Mouse (Mus musculus): ENCODE measurements around the gene Irf2. TPM values are rescaled to one million over a fixed set of nuclear protein-coding genes. Genes with fewer than 3 reads are reported as not detected.
"Not testable (repeated sequence)": the region's sequence is repeated elsewhere in the genome, so short reads cannot be mapped to it uniquely, and the experiment has no call there.

Irf2 gene
- polyA plus RNA-seq, 1 experiment from 2014 or later, result 9.1 TPM

- Histone ChIP-seq H3K27me3 (ENCODE audit: insufficient read depth, poor library complexity, severe bottlenecking) (no peaks in the 10 kb centered on the region), H3K4me1 (replicated peaks) (peaks cover 8% of the 10 kb centered on the region), H3K36me3 (no peaks in the 10 kb centered on the region), H3K27ac (no peak overlapping the region), H3K9me3 (no peaks in the 10 kb centered on the region), H3K4me3 (no peak overlapping the region)
- WGBS, result 75% methylated on average over 6 of the region's 6 CpGs
- no peak for DNase-seq (ENCODE audit: low spot score)
Observed at GRCm38 (mm10) chr8:46713844-46714243, 25.7 kb upstream of the Irf2 start.

- peaks cover 8% of the 10 kb centered on the region for H3K4me1 ChIP-seq (replicated peaks)
- no peaks in the 10 kb centered on the region for H3K27me3 ChIP-seq (ENCODE audit: insufficient read depth, poor library complexity, severe bottlenecking)
- H3K9me3 ChIP-seq, result no peaks in the 10 kb centered on the region
- WGBS, result 78% methylated on average over 3 of the region's 3 CpGs
- DNase-seq (ENCODE audit: low spot score), result no peak
- H3K4me3 ChIP-seq, result no peak overlapping the region
- H3K27ac ChIP-seq, result no peak overlapping the region
- H3K36me3 ChIP-seq, result no peaks in the 10 kb centered on the region
Observed at GRCm38 (mm10) chr8:46714400-46714799, 25.1 kb upstream of the Irf2 start.

- Histone ChIP-seq H3K27ac (no peak overlapping the region), H3K36me3 (no peaks in the 10 kb centered on the region), H3K27me3 (ENCODE audit: insufficient read depth, poor library complexity, severe bottlenecking) (no peaks in the 10 kb centered on the region), H3K4me3 (no peak overlapping the region), H3K9me3 (no peaks in the 10 kb centered on the region), H3K4me1 (replicated peaks) (peaks cover 8% of the 10 kb centered on the region)
- no peak for DNase-seq (ENCODE audit: low spot score)
- 50% methylated on average over 11 of the region's 11 CpGs for WGBS
Observed at GRCm38 (mm10) chr8:46716477-46716876, 23.1 kb upstream of the Irf2 start.

- no peak overlapping the region for H3K27ac ChIP-seq
- no peak for DNase-seq (ENCODE audit: low spot score)
- no peaks in the 10 kb centered on the region for H3K36me3 ChIP-seq
- no peak overlapping the region for H3K4me3 ChIP-seq
- no peaks in the 10 kb centered on the region for H3K9me3 ChIP-seq
- 70% methylated on average over 6 of the region's 6 CpGs for WGBS
- no peaks in the 10 kb centered on the region for H3K27me3 ChIP-seq (ENCODE audit: insufficient read depth, poor library complexity, severe bottlenecking)
- peaks cover 8% of the 10 kb centered on the region for H3K4me1 ChIP-seq (replicated peaks)
Observed at GRCm38 (mm10) chr8:46717170-46717569, 22.4 kb upstream of the Irf2 start.

- Histone ChIP-seq H3K4me1 (replicated peaks) (peaks cover 8% of the 10 kb centered on the region), H3K4me3 (no peak overlapping the region), H3K27me3 (ENCODE audit: insufficient read depth, poor library complexity, severe bottlenecking) (no peaks in the 10 kb centered on the region), H3K9me3 (no peaks in the 10 kb centered on the region), H3K36me3 (no peaks in the 10 kb centered on the region), H3K27ac (no peak overlapping the region)
- 93% methylated on average over 8 of the region's 8 CpGs for WGBS
- DNase-seq (ENCODE audit: low spot score), result no peak
Observed at GRCm38 (mm10) chr8:46718301-46718700, 21.2 kb upstream of the Irf2 start.

- Histone ChIP-seq H3K36me3 (no peaks in the 10 kb centered on the region), H3K27ac (no peak overlapping the region), H3K4me3 (no peak overlapping the region), H3K4me1 (replicated peaks) (peaks cover 8% of the 10 kb centered on the region), H3K27me3 (ENCODE audit: insufficient read depth, poor library complexity, severe bottlenecking) (no peaks in the 10 kb centered on the region), H3K9me3 (no peaks in the 10 kb centered on the region)
- DNase-seq (ENCODE audit: low spot score), result no peak
- WGBS, result 84% methylated on average over 5 of the region's 5 CpGs
Observed at GRCm38 (mm10) chr8:46718747-46719146, 20.8 kb upstream of the Irf2 start.

- H3K4me1 ChIP-seq (replicated peaks), result peaks cover 8% of the 10 kb centered on the region
- no peak for DNase-seq (ENCODE audit: low spot score)
- H3K27me3 ChIP-seq (ENCODE audit: insufficient read depth, poor library complexity, severe bottlenecking), result no peaks in the 10 kb centered on the region
- no peaks in the 10 kb centered on the region for H3K9me3 ChIP-seq
- 75% methylated on average over 4 of the region's 4 CpGs for WGBS
- H3K27ac ChIP-seq, result no peak overlapping the region
- no peaks in the 10 kb centered on the region for H3K36me3 ChIP-seq
- no peak overlapping the region for H3K4me3 ChIP-seq
Observed at GRCm38 (mm10) chr8:46720656-46721055, 18.9 kb upstream of the Irf2 start.

GRCm38 (mm10) chr8:46721065-46721845 lies 18.3 kb upstream of the Irf2 start:
- DNase-seq (ENCODE audit: low spot score), result no peak
- Histone ChIP-seq H3K27me3 (ENCODE audit: insufficient read depth, poor library complexity, severe bottlenecking) (no peaks in the 10 kb centered on the region), H3K27ac (no peak overlapping the region), H3K4me3 (no peak overlapping the region), H3K4me1 (replicated peaks) (peaks cover 4% of the 10 kb centered on the region), H3K36me3 (no peaks in the 10 kb centered on the region), H3K9me3 (no peaks in the 10 kb centered on the region)
- 91% methylated on average over 11 of the region's 11 CpGs for WGBS

GRCm38 (mm10) chr8:46722536-46722935 lies 17.0 kb upstream of the Irf2 start:
- no peak overlapping the region for H3K4me3 ChIP-seq
- no peak for DNase-seq (ENCODE audit: low spot score)
- 36% methylated on average over 2 of the region's 2 CpGs for WGBS
- H3K27me3 ChIP-seq (ENCODE audit: insufficient read depth, poor library complexity, severe bottlenecking), result no peaks in the 10 kb centered on the region
- H3K4me1 ChIP-seq (replicated peaks), result no peaks in the 10 kb centered on the region
- H3K36me3 ChIP-seq, result no peaks in the 10 kb centered on the region
- no peaks in the 10 kb centered on the region for H3K9me3 ChIP-seq
- no peak overlapping the region for H3K27ac ChIP-seq

- Histone ChIP-seq H3K27me3 (ENCODE audit: insufficient read depth, poor library complexity, severe bottlenecking) (no peaks in the 10 kb centered on the region), H3K4me1 (replicated peaks) (no peaks in the 10 kb centered on the region), H3K4me3 (no peak overlapping the region), H3K27ac (no peak overlapping the region), H3K36me3 (no peaks in the 10 kb centered on the region), H3K9me3 (no peaks in the 10 kb centered on the region)
- WGBS, result 94% methylated on average over 2 of the region's 2 CpGs
- no peak for DNase-seq (ENCODE audit: low spot score)
Observed at GRCm38 (mm10) chr8:46726383-46726782, 13.1 kb upstream of the Irf2 start.

- not testable (repeated sequence) for H3K4me1 ChIP-seq (replicated peaks); DNase-seq (ENCODE audit: low spot score); H3K27me3 ChIP-seq (ENCODE audit: insufficient read depth, poor library complexity, severe bottlenecking); H3K27ac ChIP-seq; H3K9me3 ChIP-seq; H3K4me3 ChIP-seq; H3K36me3 ChIP-seq
- WGBS, result 78% methylated on average over 1 of the region's 1 CpGs
Observed at GRCm38 (mm10) chr8:46729671-46730070, 9.9 kb upstream of the Irf2 start.

- Histone ChIP-seq H3K9me3 (peaks cover 11% of the 10 kb centered on the region), H3K27me3 (ENCODE audit: insufficient read depth, poor library complexity, severe bottlenecking) (no peaks in the 10 kb centered on the region), H3K27ac (no peak overlapping the region), H3K4me3 (no peak overlapping the region), H3K36me3 (peaks cover 9% of the 10 kb centered on the region), H3K4me1 (replicated peaks) (no peaks in the 10 kb centered on the region)
- no peak for DNase-seq (ENCODE audit: low spot score)
- WGBS, result 91% methylated on average over 7 of the region's 7 CpGs
Observed at GRCm38 (mm10) chr8:46732381-46732915, 7.1 kb upstream of the Irf2 start.

- peaks cover 5% of the 10 kb centered on the region; the same call in 1 of the 2 replicates for H3K27me3 ChIP-seq (ENCODE audit: insufficient read depth, poor library complexity, severe bottlenecking)
- H3K4me3 ChIP-seq, result no peak overlapping the region
- peaks cover 9% of the 10 kb centered on the region for H3K4me1 ChIP-seq (replicated peaks)
- 81% methylated on average over 8 of the region's 8 CpGs for WGBS
- H3K27ac ChIP-seq, result no peak overlapping the region
- H3K36me3 ChIP-seq, result peaks cover 9% of the 10 kb centered on the region
- peaks cover 11% of the 10 kb centered on the region for H3K9me3 ChIP-seq
- DNase-seq (ENCODE audit: low spot score), result no peak
Observed at GRCm38 (mm10) chr8:46733603-46734002, 5.9 kb upstream of the Irf2 start.
